Mouse (Mus musculus) yolk sac, embryonic 10.5 days (tissue): Measurements from ENCODE around the gene Nxpe3.
"Not testable (repeated sequence)": the region's sequence is repeated elsewhere in the genome, so short reads cannot be mapped to it uniquely, and the experiment has no call there.

Source experiments
- DNase-seq: peaks from one replicate; pipeline ENCODE4 v3.0.0-alpha.2; 2017; ENCODE audit warnings: low spot score

Nxpe3 gene

DNA sequence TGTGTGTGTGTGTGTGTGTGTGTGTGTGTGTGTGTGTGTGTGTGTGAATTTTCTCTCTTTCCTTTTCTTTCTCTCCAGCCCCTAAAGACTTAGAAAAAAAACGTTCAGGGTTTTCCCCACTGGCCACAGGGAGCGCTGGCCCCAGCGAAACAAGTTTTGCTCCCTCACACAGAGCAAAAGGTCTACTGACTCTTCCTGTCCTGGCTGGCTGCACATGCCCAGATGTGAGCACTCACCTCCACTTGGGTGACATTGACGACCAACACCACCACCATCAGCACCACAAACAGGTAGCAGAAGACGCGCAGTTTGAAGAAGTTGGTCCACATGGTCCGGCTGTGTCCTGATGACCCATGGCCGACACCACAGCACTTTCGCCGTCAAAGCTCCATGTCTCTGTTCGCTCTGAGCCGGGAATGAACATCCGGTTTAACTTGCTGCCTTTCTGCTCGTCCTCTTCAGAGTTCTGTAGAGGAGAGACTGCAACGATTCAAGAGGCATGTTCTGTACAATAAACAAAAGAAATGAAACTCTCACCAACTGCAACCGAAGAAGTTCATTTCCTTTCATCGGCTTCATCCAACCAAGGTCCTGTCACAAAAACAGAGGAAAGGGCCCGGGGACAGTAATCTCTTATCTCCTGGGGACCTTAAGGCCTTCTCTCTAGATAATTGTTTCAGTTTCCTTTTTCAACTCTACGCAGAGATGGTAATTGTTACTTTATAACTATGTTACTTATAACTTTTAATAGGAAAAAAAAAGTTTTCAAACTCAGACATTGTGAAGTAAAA, 4.5 kb downstream of the Nxpe3 start:
- no peak for DNase-seq

DNA sequence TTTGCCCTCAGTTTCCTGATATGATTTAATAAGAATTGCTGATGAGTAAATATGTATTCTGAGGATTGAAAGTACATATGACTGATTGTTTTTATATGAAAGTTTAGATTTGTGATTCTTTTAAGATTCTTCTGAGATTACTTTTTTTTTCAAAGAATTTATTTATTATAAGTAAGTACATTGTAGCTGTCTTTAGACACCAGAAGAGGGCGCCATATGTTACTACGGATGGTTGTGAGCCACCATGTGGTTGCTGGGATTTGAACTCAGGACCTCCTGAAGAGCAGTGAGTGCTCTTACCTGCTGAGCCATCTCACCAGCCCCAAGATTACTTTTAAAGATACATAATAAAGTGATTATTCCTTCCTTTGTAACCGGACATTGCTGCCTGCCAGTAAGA, 5.6 kb downstream of the Nxpe3 start:
- DNase-seq = no peak

DNA sequence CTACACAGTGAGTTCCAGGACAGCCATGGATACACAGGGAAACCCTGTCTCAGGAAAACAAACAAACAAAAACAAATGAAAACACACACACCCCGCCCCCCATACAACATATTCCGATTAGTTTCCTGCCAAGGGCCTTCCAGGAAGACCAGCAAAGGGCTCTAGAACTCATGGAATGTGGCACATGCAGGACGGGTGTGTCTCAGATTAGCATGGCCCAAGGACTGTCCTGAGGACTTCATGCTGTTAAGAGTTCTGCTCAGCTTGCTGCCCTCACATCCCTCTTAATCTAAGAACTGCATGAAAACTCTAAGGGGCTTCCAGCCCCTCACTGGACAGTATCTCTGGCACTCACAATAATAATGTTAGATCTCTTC, 6.5 kb downstream of the Nxpe3 start:
- DNase-seq = no peak

DNA sequence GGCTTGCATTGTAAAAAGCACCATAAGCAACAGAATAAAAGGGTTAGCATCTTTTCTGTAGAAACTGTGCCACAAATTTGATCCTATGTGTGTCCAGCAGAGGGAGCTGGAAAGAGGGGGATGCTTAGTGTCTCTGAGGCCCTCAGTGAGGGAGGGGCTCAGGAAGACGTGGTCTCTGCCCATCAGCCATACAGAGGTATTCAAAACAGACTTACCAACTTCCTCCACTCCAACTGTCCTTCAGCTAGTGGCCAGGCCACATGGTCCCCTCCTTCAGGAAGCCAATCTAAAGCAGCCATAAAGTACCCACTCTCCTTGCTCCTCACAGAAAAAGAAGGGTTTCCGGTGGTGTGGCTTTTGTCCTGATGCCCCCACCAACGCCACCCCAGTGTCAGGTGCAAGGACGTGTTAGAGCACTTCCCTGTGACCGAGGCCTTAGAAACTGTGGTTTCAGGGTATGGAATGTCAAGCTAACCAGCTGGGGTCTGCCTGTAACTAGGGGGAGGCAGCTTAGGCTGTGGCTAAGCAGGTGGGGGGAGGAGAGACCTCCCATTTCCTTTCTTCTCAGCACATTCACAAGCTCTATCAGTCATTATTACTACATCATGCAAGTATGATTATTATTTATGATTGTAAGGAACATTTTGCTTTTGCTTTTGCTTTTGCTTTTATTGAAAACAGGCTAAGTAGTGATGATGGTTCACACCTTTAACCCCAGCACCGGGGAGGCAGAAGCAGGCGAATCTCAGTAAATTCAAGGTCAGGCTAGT, 7.1 kb downstream of the Nxpe3 start:
- DNase-seq = no peak

DNA sequence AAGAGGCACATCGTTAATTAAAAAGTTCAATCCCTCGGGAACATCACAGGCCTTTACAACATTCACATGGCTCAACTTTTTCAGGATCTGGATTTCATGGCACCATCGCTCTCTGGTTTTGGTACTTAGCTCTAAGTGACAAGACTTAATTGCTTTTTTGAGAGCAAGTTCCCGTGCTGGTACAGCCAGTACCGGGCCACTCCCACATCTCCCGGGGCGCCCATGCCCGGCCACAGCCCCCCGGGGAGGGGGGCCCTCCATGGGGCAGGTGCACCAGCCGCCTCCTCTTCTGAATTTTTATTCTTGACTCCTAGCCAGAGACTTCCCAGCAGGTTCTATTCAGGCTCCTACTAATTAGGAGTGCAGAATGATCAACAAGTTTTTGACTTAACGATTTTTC, 10.8 kb downstream of the Nxpe3 start:
- DNase-seq = no peak

DNA sequence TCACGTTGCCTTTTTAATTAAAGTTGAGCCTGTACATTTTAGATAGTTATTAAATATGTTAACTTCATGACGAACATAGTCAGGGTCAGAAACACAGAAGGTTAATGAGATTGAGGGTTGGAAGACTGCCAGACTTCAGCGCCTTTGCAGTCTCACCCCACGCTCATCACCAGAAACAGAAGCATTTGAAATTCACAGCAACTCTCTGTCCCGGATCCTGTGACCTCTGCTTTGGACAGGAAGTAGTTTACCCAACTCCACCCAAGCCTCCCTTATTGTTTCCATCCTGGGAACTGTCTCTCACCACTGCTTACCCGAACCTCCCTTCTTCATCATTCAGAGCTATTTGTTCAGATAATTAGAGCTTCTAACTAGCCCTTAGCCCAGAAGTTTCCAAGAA, 19.1 kb downstream of the Nxpe3 start:
- no peak for DNase-seq

DNA sequence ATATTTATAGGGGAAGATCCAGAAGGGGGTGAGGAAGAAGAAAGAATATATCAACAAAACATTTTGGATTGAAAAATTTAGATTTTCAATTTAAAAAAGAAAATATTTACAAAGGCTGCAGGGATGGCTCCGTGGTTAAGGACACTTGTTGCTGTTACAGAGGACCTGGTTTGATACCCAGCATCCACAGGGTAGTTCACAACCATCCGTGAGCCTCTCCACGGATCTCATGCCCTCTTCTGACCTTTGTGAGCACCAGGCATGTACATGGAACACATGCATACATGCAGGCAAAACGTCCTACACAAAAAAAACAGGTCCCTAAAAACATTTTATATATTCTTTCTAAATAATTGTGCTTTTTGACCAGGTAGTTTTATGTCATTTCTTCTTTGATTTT, 31.3 kb downstream of the Nxpe3 start:
- no peak for DNase-seq

DNA sequence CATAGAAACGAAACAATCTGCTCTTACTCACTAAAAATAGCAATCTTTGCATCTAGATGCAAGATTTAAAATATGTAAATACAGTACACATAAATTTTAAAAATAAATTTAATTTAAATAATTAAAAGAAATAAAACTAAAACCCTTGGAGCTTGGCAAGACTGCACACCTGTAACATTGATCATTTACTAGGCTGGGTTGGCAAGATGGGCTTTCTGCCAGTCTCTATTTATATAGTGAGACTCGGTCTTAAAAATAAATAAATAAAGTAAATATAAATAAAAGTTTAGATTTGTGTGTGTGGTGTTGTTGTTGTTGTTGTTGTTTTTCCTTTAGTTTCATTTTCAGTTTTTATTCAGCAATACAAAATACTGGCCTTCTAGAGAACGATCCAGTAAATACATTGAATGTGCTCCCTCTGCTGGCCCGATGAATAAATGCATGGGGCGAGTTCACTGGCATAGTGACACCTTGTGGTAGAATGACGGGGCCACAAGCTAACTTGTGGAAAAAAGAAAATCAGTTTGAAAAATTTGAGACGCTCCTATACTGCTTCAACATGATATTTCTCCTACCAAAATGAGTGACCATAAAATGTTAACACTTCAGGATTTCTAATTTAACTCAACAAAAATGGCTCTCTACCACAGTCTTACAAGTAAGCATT, 31.8 kb downstream of the Nxpe3 start:
- DNase-seq = peak; percentile 38

DNA sequence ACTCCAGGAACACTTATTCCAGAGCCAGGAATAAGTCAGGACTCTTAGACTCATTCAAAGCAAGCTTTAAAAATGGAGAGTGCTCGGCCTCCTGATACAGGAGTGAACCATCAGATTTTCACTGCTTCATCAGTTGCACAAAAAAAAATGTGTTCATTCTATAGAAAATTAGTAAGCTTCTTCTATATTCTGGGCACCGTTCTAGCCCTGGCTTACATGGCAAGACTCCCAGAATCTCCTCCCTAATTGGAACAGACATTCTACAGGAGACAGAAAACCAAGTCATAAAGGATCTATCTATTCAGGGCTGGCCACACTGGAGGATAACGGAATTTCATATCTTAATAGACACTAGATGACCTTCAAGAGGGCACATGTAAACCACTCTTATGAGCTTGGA, 34.0 kb downstream of the Nxpe3 start:
- no peak for DNase-seq

DNA sequence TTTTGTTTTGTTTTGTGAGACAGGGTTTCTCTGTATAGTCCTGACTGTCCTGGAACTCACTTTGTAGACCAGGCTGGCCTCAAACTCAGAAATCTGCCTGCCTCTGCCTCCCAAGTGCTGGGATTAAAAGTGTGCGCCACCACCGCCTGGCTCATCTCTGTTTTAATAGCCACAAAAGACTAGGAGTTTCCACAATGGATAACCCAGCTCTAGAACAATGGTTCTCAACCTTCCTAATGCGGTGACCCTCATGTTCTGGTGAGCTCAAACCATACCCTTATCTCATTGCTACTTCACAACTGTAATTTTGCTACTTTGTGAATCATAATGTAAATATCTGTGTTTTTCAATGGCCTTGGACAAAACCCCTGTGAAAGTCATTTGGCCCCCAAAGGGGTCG, 35.7 kb downstream of the Nxpe3 start:
- not testable (repeated sequence) for DNase-seq

DNA sequence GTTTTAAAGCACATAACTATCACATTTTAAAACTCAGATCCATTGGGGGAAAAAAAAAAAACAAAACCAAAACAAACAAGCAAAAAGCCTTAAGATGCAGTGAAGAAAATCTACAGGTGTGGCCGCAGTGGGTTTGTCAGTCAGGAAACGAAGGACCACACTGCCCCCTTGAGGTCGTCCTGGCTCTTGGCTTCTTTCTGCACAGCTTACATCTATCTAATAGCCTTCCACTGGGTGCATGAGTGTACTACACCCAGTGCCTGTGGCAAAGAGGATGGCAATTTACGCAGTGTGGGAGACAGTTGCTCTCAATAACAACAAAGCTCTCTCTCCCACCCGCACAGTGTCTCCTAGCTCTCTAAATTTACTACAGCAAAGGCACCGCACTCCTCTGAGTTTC, 36.6 kb downstream of the Nxpe3 start:
- DNase-seq = no peak

DNA sequence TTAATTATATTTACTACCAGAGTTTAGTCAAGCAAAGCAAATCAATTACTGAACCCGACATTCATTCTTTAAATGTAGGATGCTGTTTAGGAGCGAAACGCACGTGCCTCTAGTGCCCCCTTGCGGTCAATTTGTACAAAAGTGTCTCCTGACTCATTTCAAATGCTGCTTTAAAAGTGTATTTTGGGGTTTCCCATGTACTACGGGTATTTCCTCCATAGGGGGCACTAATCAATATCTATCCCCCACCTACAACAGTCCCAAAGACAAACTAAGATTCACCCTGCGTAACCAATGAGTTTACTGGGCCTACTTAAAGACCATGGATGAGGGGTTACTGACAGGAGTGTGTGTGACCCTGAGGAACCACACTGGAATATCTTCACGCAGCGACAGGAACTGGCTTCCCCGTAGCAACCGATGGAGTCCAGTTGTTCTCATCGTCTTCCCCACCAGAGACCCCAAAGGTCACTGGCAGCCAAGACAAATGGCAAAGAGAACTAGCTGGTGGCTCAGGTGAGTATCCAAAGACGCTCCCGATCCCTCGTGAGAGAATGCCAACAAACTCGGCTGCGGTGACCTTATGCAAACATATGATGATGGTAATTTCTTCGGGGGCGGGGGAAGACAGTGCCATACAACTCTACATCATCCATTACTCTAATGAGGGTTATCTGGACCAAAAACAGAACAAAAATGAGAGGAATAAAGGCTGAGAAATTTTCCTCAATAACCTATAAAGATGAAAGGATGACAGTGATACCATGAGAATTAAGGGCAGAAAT, 42.0 kb downstream of the Nxpe3 start:
- DNase-seq = peak; percentile 28

DNA sequence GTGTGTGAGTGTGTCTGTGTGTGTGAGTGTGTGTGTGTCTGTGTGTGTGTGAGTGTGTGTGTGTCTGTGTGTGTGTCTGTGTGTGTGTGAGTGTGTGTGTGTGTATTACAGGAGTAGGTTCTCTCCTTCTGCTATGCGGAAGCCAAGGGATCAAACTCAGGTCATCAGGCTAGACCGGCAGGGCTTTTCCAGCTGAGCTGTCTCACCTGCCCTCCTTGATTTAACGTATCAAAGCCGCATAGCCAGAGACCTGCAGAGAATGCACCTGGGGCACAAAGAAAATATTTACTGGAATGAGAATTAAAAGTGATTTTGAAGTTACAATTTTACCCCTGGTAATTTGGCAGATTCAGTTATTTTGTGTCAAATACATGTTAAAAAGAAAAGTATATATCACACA, 42.6 kb downstream of the Nxpe3 start:
- DNase-seq = no peak

DNA sequence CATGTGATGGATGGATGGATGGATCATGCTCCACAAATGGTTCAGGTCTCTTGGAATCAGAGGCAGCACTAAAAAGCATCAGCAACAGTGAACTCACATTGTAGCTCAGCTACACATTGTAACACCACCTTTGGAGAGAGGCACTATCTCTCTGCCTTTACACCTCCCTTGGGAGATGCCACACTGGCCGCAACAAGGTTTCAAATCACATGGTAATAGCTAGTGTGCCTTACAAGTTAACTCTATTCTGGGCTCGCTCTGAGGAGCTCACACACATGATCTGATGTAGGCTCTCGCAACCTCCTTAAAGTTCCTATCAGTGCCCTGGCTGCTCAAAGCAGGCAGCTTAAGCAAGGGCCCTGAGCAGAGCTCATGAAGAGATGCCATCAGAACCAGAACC, 44.6 kb downstream of the Nxpe3 start:
- no peak for DNase-seq

DNA sequence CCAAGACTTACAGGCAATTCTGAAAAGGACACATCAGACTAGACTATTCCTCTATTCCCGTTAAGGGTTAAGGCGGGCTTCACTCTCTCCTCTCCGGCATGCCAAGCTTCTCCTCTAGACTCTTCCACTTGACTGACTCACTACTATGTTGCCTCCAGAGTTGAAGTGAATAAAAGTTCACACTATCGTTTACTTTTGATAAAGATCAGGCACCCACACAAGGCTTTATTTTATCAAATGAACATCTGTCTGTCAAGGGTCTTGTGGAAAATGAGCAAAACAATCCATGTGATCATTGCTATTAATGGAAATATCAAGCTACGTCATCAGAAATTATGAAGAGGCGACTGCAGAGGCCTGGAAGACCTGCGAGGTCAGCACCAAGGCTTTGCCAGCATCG, 47.4 kb downstream of the Nxpe3 start:
- no peak for DNase-seq

DNA sequence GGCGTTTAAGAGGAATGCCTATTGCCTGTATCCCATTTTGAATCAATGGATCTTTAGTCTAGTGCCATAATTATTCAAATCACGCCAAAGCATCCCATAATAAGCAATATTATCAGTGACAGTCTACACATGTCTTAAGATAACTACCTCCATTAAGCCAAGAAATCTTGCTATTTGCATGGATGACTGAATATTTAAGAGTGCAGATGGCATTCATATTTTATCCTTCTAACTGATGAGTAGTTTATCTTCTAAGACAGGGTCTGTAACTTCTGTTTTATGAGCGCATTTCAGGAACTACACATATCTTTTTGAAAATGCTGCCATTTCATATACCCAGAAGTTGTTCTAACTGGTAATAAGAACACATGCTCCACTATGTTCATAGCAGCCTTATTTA, 50.2 kb downstream of the Nxpe3 start:
- DNase-seq = no peak

DNA sequence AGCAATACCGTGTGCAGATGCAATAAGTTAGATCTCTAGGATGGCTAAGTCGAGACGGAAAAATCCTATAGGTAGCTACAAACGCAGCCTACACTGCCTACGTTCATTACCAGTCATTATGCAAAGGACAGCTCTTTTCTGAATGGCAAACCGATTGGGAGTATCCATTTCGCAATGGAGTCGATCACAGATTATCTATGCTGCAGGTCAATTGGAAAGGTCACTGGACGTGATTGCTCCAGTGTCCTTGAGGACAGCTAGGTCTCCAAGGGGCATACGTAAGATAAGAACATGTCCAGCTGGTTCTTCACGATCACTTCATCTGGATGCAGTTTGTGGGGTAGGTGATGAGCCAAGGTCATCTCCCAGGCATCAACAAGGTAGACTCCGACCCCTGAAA, 51.2 kb downstream of the Nxpe3 start:
- no peak for DNase-seq

DNA sequence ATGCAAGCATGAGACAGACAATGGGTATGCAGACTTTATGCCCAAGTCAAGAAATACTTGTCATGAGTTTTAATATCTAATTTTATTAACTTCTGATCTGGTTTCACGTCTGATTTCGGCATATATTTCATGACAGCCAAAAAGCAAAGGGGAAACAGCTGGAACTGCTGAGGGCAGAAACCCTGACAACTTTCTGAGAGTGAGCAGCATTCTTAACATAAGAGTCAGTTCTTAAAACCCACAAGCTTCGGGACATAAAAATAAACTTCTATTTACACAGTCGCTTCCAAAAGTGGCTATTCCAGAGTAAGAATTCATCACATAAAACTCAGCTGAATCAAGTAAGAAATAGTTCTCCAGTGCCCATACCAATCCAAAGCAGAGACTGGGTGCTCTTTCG, 52.0 kb downstream of the Nxpe3 start:
- DNase-seq = no peak

DNA sequence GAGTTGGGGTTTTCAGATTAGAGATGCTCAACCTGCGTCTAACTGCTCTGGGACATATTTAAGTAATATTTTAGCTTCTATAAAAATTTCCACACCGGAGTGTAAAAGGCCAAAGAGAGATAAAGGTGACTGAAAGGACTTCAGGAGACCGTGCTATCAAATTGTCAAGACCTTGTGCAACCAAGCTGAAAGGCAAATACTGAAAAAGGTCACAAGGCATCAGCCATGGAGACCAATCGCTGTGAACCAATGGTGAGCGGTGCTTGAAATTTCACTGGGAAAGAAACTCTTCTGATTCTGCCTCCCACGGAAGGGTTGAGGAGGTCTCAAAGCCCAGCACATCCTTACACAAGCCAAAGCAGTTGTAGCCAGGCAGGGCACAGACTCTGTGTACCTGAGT, 53.6 kb downstream of the Nxpe3 start:
- DNase-seq = no peak

DNA sequence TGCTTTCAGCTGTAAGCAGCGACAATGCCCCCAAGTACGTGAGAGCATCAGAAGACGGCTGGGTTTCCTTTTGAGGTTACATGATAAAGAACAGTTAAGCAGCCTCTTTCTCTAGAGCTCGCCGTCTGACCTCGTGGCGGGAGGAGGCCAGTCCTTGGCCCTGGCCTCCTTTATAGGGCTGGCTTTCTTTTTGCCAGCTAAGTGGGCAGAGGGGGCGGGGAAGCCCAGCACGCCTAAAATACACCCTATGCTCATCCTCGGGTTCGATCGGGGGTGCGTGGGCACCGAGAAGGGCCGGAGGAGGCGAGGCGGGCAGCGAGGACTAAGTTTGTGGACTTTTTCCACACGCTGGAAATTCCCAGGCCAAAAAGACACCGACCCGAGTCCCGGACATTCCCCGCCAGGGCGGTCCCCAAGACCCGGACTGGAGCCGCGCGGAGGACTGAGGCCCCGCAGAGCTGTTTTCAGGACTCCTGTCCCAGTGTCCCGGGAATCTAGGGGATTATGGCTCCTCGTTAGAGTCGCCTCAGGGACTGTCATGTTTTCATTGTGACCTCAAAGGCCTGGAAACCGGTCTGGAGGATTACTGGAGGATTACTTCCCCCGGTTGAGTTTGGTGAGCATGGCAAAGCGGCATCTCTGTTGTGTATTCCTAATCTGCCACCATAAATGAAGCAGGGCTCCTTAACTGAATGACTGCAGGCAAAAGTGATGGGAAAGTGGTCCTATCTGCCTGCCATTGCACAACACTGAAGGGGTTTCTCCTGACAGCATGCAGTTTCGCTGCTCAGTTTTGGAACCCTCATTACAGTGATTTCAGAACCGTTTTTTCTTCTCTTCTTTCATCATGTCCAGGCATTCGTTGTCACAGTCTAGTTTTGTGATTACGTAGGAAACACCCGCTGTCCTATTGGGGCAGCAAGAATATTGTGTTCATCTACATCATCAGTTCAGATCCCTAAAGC, 56.3 kb downstream of the Nxpe3 start, which contains the start of gene Nfkbiz:
Gene Nfkbiz (minus strand): TSS at position 390 of the 965 bp plus-strand sequence.
- peak; percentile 89 for DNase-seq

DNA sequence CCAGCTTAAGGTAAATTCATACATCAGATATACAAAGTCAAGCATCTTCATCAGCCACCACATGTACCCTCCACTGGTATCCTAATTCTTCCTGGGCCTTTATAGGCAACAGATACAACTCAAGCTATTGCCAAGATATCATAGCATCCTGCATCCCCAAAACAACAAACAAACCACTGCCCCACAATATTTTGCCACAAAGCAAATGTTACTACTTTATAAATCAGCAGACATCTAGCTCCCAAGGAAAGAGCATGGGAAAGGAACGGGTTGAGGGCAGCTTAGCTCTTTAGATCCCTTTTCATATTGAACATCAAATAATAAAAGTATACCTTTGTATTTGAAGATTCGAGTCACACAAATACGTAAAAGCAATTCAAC, 57.0 kb downstream of the Nxpe3 start:
- no peak for DNase-seq
